In genomic region chr10:117711408-117711807, GRCm38 (mm10) we compare ENCODE assay signal across 8 mouse cellular contexts. TPM values are rescaled to one million over a fixed set of nuclear protein-coding genes. Genes with fewer than 3 reads are reported as not detected.
DNase-seq lines count a peak whose midpoint lies in the region; ATAC-seq and TF ChIP-seq lines count a peak whose summit lies in the region.

No protein-coding gene starts in this region.

- H3K27me3 ChIP-seq in ES-Bruce4 (ENCODE audit: control insufficient read depth, insufficient read depth, low read length, poor library complexity, severe bottlenecking) = no peaks in the 10 kb centered on the region
- H3K27me3 ChIP-seq in hindbrain, embryonic 11.5 days (ENCODE audit: control insufficient read depth, insufficient read depth, low read length) = no peaks in the 10 kb centered on the region
- no peaks in the 10 kb centered on the region for H3K27me3 ChIP-seq in limb, embryonic 15.5 days

- no peak for TF ChIP-seq CTCF in ES-Bruce4 (IDR thresholded peaks at IDR 0.05; ENCODE audit: low read depth, low read length)

- peak overlapping the region; percentile 87 for H3K4me3 ChIP-seq in ES-Bruce4 (ENCODE audit: low read depth, low read length)
- H3K4me3 ChIP-seq in hindbrain, embryonic 11.5 days (ENCODE audit: low read depth, low read length) = peak overlapping the region; percentile 89; the same call in 1 of the 2 replicates
- H3K4me3 ChIP-seq in limb, embryonic 15.5 days = peak overlapping the region; percentile 89

- peaks cover 2% of the 10 kb centered on the region for H3K4me1 ChIP-seq in ES-Bruce4 (ENCODE audit: control insufficient read depth, insufficient read depth, low read length)
- H3K4me1 ChIP-seq in hindbrain, embryonic 11.5 days (replicated peaks; ENCODE audit: control insufficient read depth, insufficient read depth, low read length) = 0 out of 2 replicates have a peak, but pooled peaks cover 6% of the 10 kb centered on the region
- peaks cover 9% of the 10 kb centered on the region; the same call in 1 of the 2 replicates for H3K4me1 ChIP-seq in limb, embryonic 15.5 days

- no peaks in the 10 kb centered on the region for H3K9me3 ChIP-seq in ES-Bruce4 (replicated peaks; ENCODE audit: control insufficient read depth, insufficient read depth, low read length, poor library complexity, severe bottlenecking)
- no peaks in the 10 kb centered on the region for H3K9me3 ChIP-seq in hindbrain, embryonic 11.5 days (ENCODE audit: control insufficient read depth, low read length)
- no peaks in the 10 kb centered on the region for H3K9me3 ChIP-seq in limb, embryonic 15.5 days

- H3K27ac ChIP-seq in ES-Bruce4 (ENCODE audit: insufficient read depth, low read length) = peak overlapping the region; percentile 100
- H3K27ac ChIP-seq in hindbrain, embryonic 11.5 days (ENCODE audit: low read depth, low read length) = no peak overlapping the region
- peak overlapping the region; percentile 98; the same call in 1 of the 2 replicates for H3K27ac ChIP-seq in limb, embryonic 15.5 days

- 70% methylated on average over 5 of the region's 5 CpGs for WGBS in hindbrain, embryonic 11.5 days
- 69% methylated on average over 5 of the region's 5 CpGs for WGBS in limb, embryonic 15.5 days

- peak; percentile 89 for TF ChIP-seq EP300 in ES-Bruce4 (IDR thresholded peaks at IDR 0.05; ENCODE audit: insufficient read depth, low read depth, low read length)

- DNase-seq in cerebellum, adult 11 months = peak; percentile 13
- no peak for DNase-seq in cerebellum, adult 9-10 months
- no peak for DNase-seq in hindbrain, embryonic 11.5 days (ENCODE audit: low spot score)
- DNase-seq in T-cell, adult 2 months (ENCODE audit: low spot score) = no peak
- DNase-seq in layer of hippocampus, postnatal 14 days (ENCODE audit: low spot score in 2 of 2) = no peak
- no peak for DNase-seq in MN1 (ENCODE audit: low spot score)

- peaks cover 27% of the 10 kb centered on the region for H3K36me3 ChIP-seq in ES-Bruce4 (ENCODE audit: control insufficient read depth, insufficient read depth, low read length, poor library complexity, severe bottlenecking)
- no peaks in the 10 kb centered on the region for H3K36me3 ChIP-seq in hindbrain, embryonic 11.5 days (ENCODE audit: control insufficient read depth, insufficient read depth, low read length)
- H3K36me3 ChIP-seq in limb, embryonic 15.5 days = peaks cover 15% of the 10 kb centered on the region

- H3K9ac ChIP-seq in ES-Bruce4 (ENCODE audit: low read depth, poor library complexity, severe bottlenecking) = peak overlapping the region; percentile 99
- H3K9ac ChIP-seq in hindbrain, embryonic 11.5 days (ENCODE audit: low read depth, low read length) = peak overlapping the region; percentile 99
- H3K9ac ChIP-seq in limb, embryonic 15.5 days = no peak overlapping the region

- ATAC-seq in hindbrain, embryonic 11.5 days (ENCODE audit: low FRiP score) = no peak
- no peak for ATAC-seq in limb, embryonic 15.5 days (ENCODE audit: insufficient number of reproducible peaks, low FRiP score, low TSS enrichment, low read depth)

- H3K4me2 ChIP-seq in hindbrain, embryonic 11.5 days (replicated peaks; ENCODE audit: low read depth, low read length) = peak overlapping the region; percentile 55
- peak overlapping the region; percentile 51 for H3K4me2 ChIP-seq in limb, embryonic 15.5 days

- TF ChIP-seq POLR2A in ES-Bruce4 (IDR thresholded peaks at IDR 0.05; ENCODE audit: insufficient read depth, low read length) = no peak

RNA-seq across cellular contexts. Expression of gene Mdm2, which starts 0.8 kb away (rescaled TPM):
- polyA plus RNA-seq in ES-Bruce4 (2011; ENCODE audit: insufficient read depth, insufficient read length, low read depth, missing spikeins) = 325 and 334 TPM in 2 replicates
- polyA plus RNA-seq in hindbrain, embryonic 11.5 days (2014; fragmentation: Nextera tagmentation; extraction: Ambion mirVana) = 76.6 and 87.8 TPM in 2 replicates
- 40.2 and 43.8 TPM in 2 replicates for polyA plus RNA-seq in limb, embryonic 15.5 days (2015; fragmentation: Nextera tagmentation; extraction: Ambion mirVana)
- 10 to 100 TPM; 59.1 to 62.8 TPM for total RNA-seq in layer of hippocampus, postnatal 14 days (2021)

RNA-seq across cellular contexts. Expression of gene Slc35e3, which starts 34.8 kb away (rescaled TPM):
- polyA plus RNA-seq in ES-Bruce4 (2011; ENCODE audit: insufficient read depth, insufficient read length, low read depth, missing spikeins) = 19.7 and 25.0 TPM in 2 replicates
- polyA plus RNA-seq in hindbrain, embryonic 11.5 days (2014; fragmentation: Nextera tagmentation; extraction: Ambion mirVana) = 18.2 and 20.3 TPM in 2 replicates
- polyA plus RNA-seq in limb, embryonic 15.5 days (2015; fragmentation: Nextera tagmentation; extraction: Ambion mirVana) = 21.5 and 25.1 TPM in 2 replicates
- total RNA-seq in layer of hippocampus, postnatal 14 days (2021) = 10 to 100 TPM; 31.9 to 35.0 TPM
